Mouse (Mus musculus): ENCODE measurements around the gene Celf2.

DNA sequence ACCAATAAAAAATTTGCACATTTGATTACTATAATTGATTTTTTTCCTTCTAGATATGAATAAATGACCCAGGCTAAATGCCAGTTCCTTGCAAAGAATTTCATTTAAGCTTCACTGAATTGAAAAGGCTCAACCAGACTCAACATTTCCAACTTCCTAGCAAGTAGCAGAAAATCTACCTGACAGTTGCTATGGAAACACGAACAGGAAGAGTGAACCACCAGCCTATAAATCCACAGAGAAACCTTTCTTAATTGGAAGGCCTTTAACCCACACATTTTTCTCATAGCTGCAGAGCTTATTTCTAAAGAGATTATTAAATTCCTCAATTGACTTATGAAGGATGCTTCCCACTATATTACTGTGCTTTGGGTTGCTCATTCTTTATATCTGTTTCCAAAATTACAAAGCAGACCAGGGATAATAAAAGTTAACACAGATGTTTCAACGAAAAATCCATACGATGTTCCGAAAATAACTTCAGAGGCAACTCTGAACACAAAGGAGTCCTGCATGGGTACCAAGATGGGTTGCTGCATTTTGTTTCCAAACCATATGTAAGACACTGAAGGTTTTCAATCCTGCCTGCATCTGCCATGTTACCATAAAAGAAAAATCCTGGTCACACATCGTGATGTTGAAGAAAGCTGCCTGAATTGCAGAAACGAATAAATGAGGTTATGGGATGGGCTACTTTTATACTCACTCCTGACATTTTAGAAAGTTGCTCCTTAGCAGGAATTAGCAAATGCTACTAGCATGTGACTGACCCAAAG, 22.0 kb upstream of the Celf2 start:
- no peak for TF ChIP-seq ZC3H11A (IDR thresholded peaks at IDR 0.05; ENCODE audit: borderline replicate concordance, low read depth, low read length)
- no peak for TF ChIP-seq CHD2 (IDR thresholded peaks at IDR 0.05; ENCODE audit: low read depth, low read length)
- no peak for TF ChIP-seq MAFK (IDR thresholded peaks at IDR 0.05; ENCODE audit: insufficient read depth, low read depth, low read length)
- TF ChIP-seq ZNF384 (IDR thresholded peaks at IDR 0.05; ENCODE audit: low read depth, low read length) = no peak
- TF ChIP-seq HCFC1 (IDR thresholded peaks at IDR 0.05; ENCODE audit: borderline replicate concordance, insufficient read depth, low read length) = no peak

All from ES-E14 (cell line).